Mouse (Mus musculus) embryonic facial prominence, embryonic 10.5 days (tissue): ENCODE results near the gene Prom1. TPM values are rescaled to one million over a fixed set of nuclear protein-coding genes. Genes with fewer than 3 reads are reported as not detected.

Experiments
- DNase-seq: peaks from one replicate; pipeline ENCODE4 v3.0.0-alpha.2; 2017; ENCODE audit warnings: low spot score
- H3K27ac ChIP-seq: fragments of 300-500 bp; sonication (generic); replicated peaks from 2 replicates; pipeline ENCODE4 v1.5.1; 2016; ENCODE audit warnings: mild to moderate bottlenecking
- H3K27me3 ChIP-seq: fragments of 300-500 bp; sonication (generic); replicated peaks from 2 replicates; pipeline ENCODE4 v1.6.1; 2016; ENCODE audit warnings: low read depth, mild to moderate bottlenecking; ENCODE audit not compliant: poor library complexity, severe bottlenecking
- H3K36me3 ChIP-seq: fragments of 300-500 bp; sonication (generic); replicated peaks from 2 replicates; pipeline ENCODE4 v1.6.1; 2016; ENCODE audit warnings: mild to moderate bottlenecking, moderate library complexity
- H3K4me1 ChIP-seq: fragments of 300-500 bp; sonication (generic); 2 replicates; pipeline ENCODE4 v1.6.1; 2016
- H3K4me3 ChIP-seq: fragments of 300-500 bp; sonication (generic); 2 replicates; pipeline ENCODE4 v1.5.1; 2016; ENCODE audit warnings: mild to moderate bottlenecking, moderate library complexity
- H3K9me3 ChIP-seq: fragments of 300-500 bp; sonication (generic); 2 replicates; pipeline ENCODE4 v1.6.1; 2016; ENCODE audit warnings: mild to moderate bottlenecking
- whole genome bisulfite sequencing: fragments of 180-500 bp; shearing (Covaris S2); methylation state at CpG from one replicate; pipeline ENCODE4 v1.1.7; 2016; 5-methylcytosine and 5-hydroxymethylcytosine counted together
- polyA plus RNA-seq: library from polyadenylated mRNA; unstranded; fragments of >200 nt; fragmentation: Nextera tagmentation; extraction: Ambion mirVana; gene quantifications from 2 replicates; pipeline ENCODE4 v1.2.1, GENCODE M21; 2016

Gene Prom1
- polyA plus RNA-seq, 1 experiment from 2014 or later = 102 TPM

GRCm38 (mm10) chr5:44075432-44075831, 26.4 kb downstream of the Prom1 start:
- peaks cover 29% of the 10 kb centered on the region for H3K4me1 ChIP-seq
- 0 out of 2 replicates have a peak overlapping the region, but pooled peaks have one; percentile 32 for H3K27ac ChIP-seq
- H3K4me3 ChIP-seq = no peak overlapping the region
- H3K36me3 ChIP-seq = peaks cover 28% of the 10 kb centered on the region
- no peaks in the 10 kb centered on the region for H3K27me3 ChIP-seq
- no peaks in the 10 kb centered on the region for H3K9me3 ChIP-seq
- DNase-seq = no peak
- WGBS = 91% methylated on average over 1 of the region's 1 CpGs

- H3K27me3 ChIP-seq = no peaks in the 10 kb centered on the region
- 74% methylated on average over 3 of the region's 3 CpGs for WGBS
- no peak overlapping the region for H3K27ac ChIP-seq
- peaks cover 18% of the 10 kb centered on the region for H3K36me3 ChIP-seq
- H3K4me3 ChIP-seq = no peak overlapping the region
- peaks cover 34% of the 10 kb centered on the region for H3K4me1 ChIP-seq
- DNase-seq = no peak
- no peaks in the 10 kb centered on the region for H3K9me3 ChIP-seq
Observed at GRCm38 (mm10) chr5:44073634-44074033, 28.2 kb downstream of the Prom1 start.

GRCm38 (mm10) chr5:44070529-44071133, 31.2 kb downstream of the Prom1 start:
- WGBS = 91% methylated on average over 7 of the region's 7 CpGs
- H3K36me3 ChIP-seq = peaks cover 35% of the 10 kb centered on the region
- peaks cover 39% of the 10 kb centered on the region for H3K4me1 ChIP-seq
- no peak for DNase-seq
- H3K4me3 ChIP-seq = no peak overlapping the region
- H3K27ac ChIP-seq = no peak overlapping the region
- no peaks in the 10 kb centered on the region for H3K27me3 ChIP-seq
- no peaks in the 10 kb centered on the region for H3K9me3 ChIP-seq

GRCm38 (mm10) chr5:44058258-44058657, 43.6 kb downstream of the Prom1 start:
- Histone ChIP-seq H3K27me3 (no peaks in the 10 kb centered on the region), H3K27ac (no peak overlapping the region), H3K9me3 (no peaks in the 10 kb centered on the region), H3K36me3 (peaks cover 82% of the 10 kb centered on the region), H3K4me3 (no peak overlapping the region), H3K4me1 (peaks cover 1% of the 10 kb centered on the region; the same call in 1 of the 2 replicates)
- WGBS = 93% methylated on average over 3 of the region's 3 CpGs
- DNase-seq = no peak

- Histone ChIP-seq H3K4me1 (peaks cover 18% of the 10 kb centered on the region), H3K4me3 (no peak overlapping the region), H3K9me3 (no peaks in the 10 kb centered on the region), H3K27me3 (no peaks in the 10 kb centered on the region), H3K27ac (no peak overlapping the region), H3K36me3 (peaks cover 65% of the 10 kb centered on the region)
- DNase-seq = no peak
- 67% methylated on average over 8 of the region's 8 CpGs for WGBS
Observed at GRCm38 (mm10) chr5:44050213-44050612, 51.6 kb downstream of the Prom1 start.

- no peak overlapping the region for H3K27ac ChIP-seq
- no peak overlapping the region for H3K4me3 ChIP-seq
- no peaks in the 10 kb centered on the region for H3K9me3 ChIP-seq
- peaks cover 65% of the 10 kb centered on the region for H3K36me3 ChIP-seq
- no peak for DNase-seq
- H3K4me1 ChIP-seq = peaks cover 18% of the 10 kb centered on the region
- WGBS = 66% methylated on average over 6 of the region's 6 CpGs
- no peaks in the 10 kb centered on the region for H3K27me3 ChIP-seq
Observed at GRCm38 (mm10) chr5:44049395-44049976, 52.3 kb downstream of the Prom1 start.

GRCm38 (mm10) chr5:44048568-44049363, 53.1 kb downstream of the Prom1 start:
- no peak overlapping the region for H3K4me3 ChIP-seq
- 43% methylated on average over 5 of the region's 5 CpGs for WGBS
- no peak for DNase-seq
- no peaks in the 10 kb centered on the region for H3K27me3 ChIP-seq
- H3K27ac ChIP-seq = no peak overlapping the region
- no peaks in the 10 kb centered on the region for H3K9me3 ChIP-seq
- peaks cover 63% of the 10 kb centered on the region for H3K36me3 ChIP-seq
- peaks cover 18% of the 10 kb centered on the region for H3K4me1 ChIP-seq

GRCm38 (mm10) chr5:44041725-44042124, 60.1 kb downstream of the Prom1 start:
- no peaks in the 10 kb centered on the region for H3K27me3 ChIP-seq
- 39% methylated on average over 1 of the region's 1 CpGs for WGBS
- no peaks in the 10 kb centered on the region for H3K4me1 ChIP-seq
- H3K27ac ChIP-seq = no peak overlapping the region
- no peak overlapping the region for H3K4me3 ChIP-seq
- H3K9me3 ChIP-seq = no peaks in the 10 kb centered on the region
- H3K36me3 ChIP-seq = peaks cover 77% of the 10 kb centered on the region
- DNase-seq = no peak

GRCm38 (mm10) chr5:44041056-44041455, 60.8 kb downstream of the Prom1 start:
- 89% methylated on average over 3 of the region's 3 CpGs for WGBS
- Histone ChIP-seq H3K36me3 (peaks cover 76% of the 10 kb centered on the region), H3K27ac (no peak overlapping the region), H3K4me1 (no peaks in the 10 kb centered on the region), H3K9me3 (no peaks in the 10 kb centered on the region), H3K27me3 (no peaks in the 10 kb centered on the region), H3K4me3 (no peak overlapping the region)
- no peak for DNase-seq

GRCm38 (mm10) chr5:43998295-43998989, 103.4 kb downstream of the Prom1 start:
- WGBS = 94% methylated on average over 9 of the region's 9 CpGs
- no peaks in the 10 kb centered on the region for H3K4me1 ChIP-seq
- no peaks in the 10 kb centered on the region for H3K9me3 ChIP-seq
- no peak overlapping the region for H3K4me3 ChIP-seq
- H3K27ac ChIP-seq = no peak overlapping the region
- no peaks in the 10 kb centered on the region for H3K27me3 ChIP-seq
- peaks cover 74% of the 10 kb centered on the region for H3K36me3 ChIP-seq
- no peak for DNase-seq

- no peak overlapping the region for H3K4me3 ChIP-seq
- peaks cover 66% of the 10 kb centered on the region for H3K36me3 ChIP-seq
- H3K4me1 ChIP-seq = no peaks in the 10 kb centered on the region
- no peak for DNase-seq
- no peaks in the 10 kb centered on the region for H3K27me3 ChIP-seq
- no peak overlapping the region for H3K27ac ChIP-seq
- H3K9me3 ChIP-seq = no peaks in the 10 kb centered on the region
- 92% methylated on average over 8 of the region's 8 CpGs for WGBS
Observed at GRCm38 (mm10) chr5:43997626-43998025, 104.2 kb downstream of the Prom1 start.

- 81% methylated on average over 4 of the region's 4 CpGs for WGBS
Observed at GRCm38 (mm10) chr5:43996162-43996561, 105.7 kb downstream of the Prom1 start.

More at GRCm38 (mm10) chr5:43996162-43996561, 105.7 kb downstream of the Prom1 start:
- Histone ChIP-seq H3K4me3 (no peak overlapping the region), H3K9me3 (no peaks in the 10 kb centered on the region), H3K4me1 (no peaks in the 10 kb centered on the region), H3K27ac (no peak overlapping the region), H3K27me3 (no peaks in the 10 kb centered on the region), H3K36me3 (peaks cover 51% of the 10 kb centered on the region)
- no peak for DNase-seq
